Mouse (Mus musculus): ENCODE results near the gene Plxna2.

- TF ChIP-seq POLR2A (IDR thresholded peaks at IDR 0.05; ENCODE audit: low read depth, low read length) (no peak), CTCF (IDR thresholded peaks at IDR 0.05; ENCODE audit: extremely low read depth, insufficient read depth, insufficient read length, insufficient replicate concordance) (no peak)
Measured at GRCm38 (mm10) chr1:194650076-194650475, 32.1 kb downstream of the Plxna2 start.

Measured in spleen, adult 2 months (tissue).